Mouse (Mus musculus): Measurements from ENCODE around the gene Cacna1d. TPM values are rescaled to one million over a fixed set of nuclear protein-coding genes. Genes with fewer than 3 reads are reported as not detected.

Gene Cacna1d
- polyA plus RNA-seq, 1 experiment from 2014 or later = 2.6 TPM

DNA sequence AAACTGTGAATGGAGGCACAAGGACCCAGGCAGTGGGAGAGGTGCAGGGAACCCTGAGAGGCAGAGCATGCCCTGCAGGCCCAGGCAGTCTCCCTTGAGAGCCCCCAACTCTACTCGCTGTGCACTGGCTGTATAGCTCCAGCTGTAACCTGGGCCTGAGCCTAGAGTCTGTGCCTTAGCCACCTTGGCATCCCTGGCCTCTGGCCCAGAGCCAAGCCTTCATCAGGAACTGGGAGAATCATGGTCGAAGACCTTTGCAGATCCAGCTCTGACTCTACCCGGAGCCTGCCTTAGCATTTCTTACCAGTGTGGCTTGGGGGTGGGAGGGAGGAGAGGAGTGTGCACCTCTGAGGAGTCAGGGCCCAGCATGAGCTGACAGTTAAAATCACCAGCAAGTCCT lies 322.4 kb downstream of the Cacna1d start:
- no peaks in the 10 kb centered on the region for H3K27me3 ChIP-seq (replicated peaks; ENCODE audit: control insufficient read depth, insufficient read depth, low read length)
- H3K4me2 ChIP-seq (ENCODE audit: low read depth, low read length) = no peak overlapping the region
- 62% methylated on average over 3 of the region's 3 CpGs for WGBS
- H3K4me3 ChIP-seq (ENCODE audit: low read length) = no peak overlapping the region
- no peak for ATAC-seq
- H3K9ac ChIP-seq (ENCODE audit: low read depth, low read length) = no peak overlapping the region
- H3K36me3 ChIP-seq (ENCODE audit: control insufficient read depth, insufficient read depth, low read length) = no peaks in the 10 kb centered on the region
- no peaks in the 10 kb centered on the region for H3K4me1 ChIP-seq (ENCODE audit: control insufficient read depth, insufficient read depth, low read length)
- no peaks in the 10 kb centered on the region for H3K9me3 ChIP-seq (ENCODE audit: control insufficient read depth, low read length)
- H3K27ac ChIP-seq (ENCODE audit: low read length) = no peak overlapping the region

- WGBS = 66% methylated on average over 3 of the region's 3 CpGs
- no peaks in the 10 kb centered on the region for H3K27me3 ChIP-seq (replicated peaks; ENCODE audit: control insufficient read depth, insufficient read depth, low read length)
Measured at GRCm38 (mm10) chr14:30168387-30168786, 322.9 kb downstream of the Cacna1d start.

DNA sequence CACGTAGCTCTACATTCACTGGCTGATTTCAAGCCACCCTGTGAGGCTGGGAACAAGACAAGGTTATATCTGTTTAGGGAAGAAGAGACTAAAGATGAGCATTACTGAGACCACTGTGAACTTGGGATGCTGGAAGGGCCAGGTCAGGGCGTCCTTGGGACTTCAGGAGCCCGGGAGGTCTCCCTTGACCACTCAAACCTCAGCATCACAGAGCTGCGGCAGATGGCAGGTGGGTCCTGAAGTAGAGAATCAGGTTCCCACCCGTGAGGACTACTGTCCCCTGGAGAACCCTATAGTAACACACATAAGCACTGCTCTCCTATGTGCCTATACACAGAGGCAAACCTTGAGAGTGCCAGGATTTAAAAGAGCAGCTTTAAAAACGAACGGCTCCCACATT lies 323.6 kb downstream of the Cacna1d start:
- Histone ChIP-seq H3K36me3 (ENCODE audit: control insufficient read depth, insufficient read depth, low read length) (no peaks in the 10 kb centered on the region), H3K9me3 (ENCODE audit: control insufficient read depth, low read length) (no peaks in the 10 kb centered on the region), H3K9ac (ENCODE audit: low read depth, low read length) (no peak overlapping the region), H3K4me2 (ENCODE audit: low read depth, low read length) (no peak overlapping the region), H3K4me1 (ENCODE audit: control insufficient read depth, insufficient read depth, low read length) (no peaks in the 10 kb centered on the region), H3K27me3 (replicated peaks; ENCODE audit: control insufficient read depth, insufficient read depth, low read length) (no peaks in the 10 kb centered on the region), H3K4me3 (ENCODE audit: low read length) (no peak overlapping the region), H3K27ac (ENCODE audit: low read length) (no peak overlapping the region)
- ATAC-seq = no peak
- WGBS = 86% methylated on average over 7 of the region's 7 CpGs

More at GRCm38 (mm10) chr14:30168387-30168786, 322.9 kb downstream of the Cacna1d start:
- H3K4me3 ChIP-seq (ENCODE audit: low read length) = no peak overlapping the region
- H3K36me3 ChIP-seq (ENCODE audit: control insufficient read depth, insufficient read depth, low read length) = no peaks in the 10 kb centered on the region
- no peaks in the 10 kb centered on the region for H3K4me1 ChIP-seq (ENCODE audit: control insufficient read depth, insufficient read depth, low read length)
- ATAC-seq = no peak
- H3K9ac ChIP-seq (ENCODE audit: low read depth, low read length) = no peak overlapping the region
- H3K9me3 ChIP-seq (ENCODE audit: control insufficient read depth, low read length) = no peaks in the 10 kb centered on the region
- H3K4me2 ChIP-seq (ENCODE audit: low read depth, low read length) = no peak overlapping the region
- H3K27ac ChIP-seq (ENCODE audit: low read length) = no peak overlapping the region

DNA sequence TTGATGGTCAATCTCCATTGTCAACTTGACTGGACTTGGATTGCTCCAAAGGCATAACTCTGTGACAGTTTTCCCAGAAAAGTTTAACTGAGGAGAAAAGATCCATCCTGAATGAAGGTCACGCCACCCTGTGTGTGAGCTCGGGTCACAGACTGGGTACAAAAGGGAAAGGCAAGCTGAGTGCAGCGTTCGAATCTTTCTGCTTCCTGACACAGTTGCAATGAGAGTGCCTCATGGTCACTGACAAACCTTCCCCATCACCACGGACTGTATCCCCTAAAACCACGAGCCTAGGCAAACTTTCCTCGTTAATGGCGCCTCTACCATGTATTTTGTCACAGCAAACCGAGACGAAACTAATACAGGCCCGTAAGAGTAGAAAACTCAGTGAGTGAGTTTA lies 325.2 kb downstream of the Cacna1d start:
- Histone ChIP-seq H3K27ac (ENCODE audit: low read length) (no peak overlapping the region), H3K4me3 (ENCODE audit: low read length) (no peak overlapping the region), H3K27me3 (replicated peaks; ENCODE audit: control insufficient read depth, insufficient read depth, low read length) (no peaks in the 10 kb centered on the region), H3K9me3 (ENCODE audit: control insufficient read depth, low read length) (no peaks in the 10 kb centered on the region), H3K9ac (ENCODE audit: low read depth, low read length) (no peak overlapping the region), H3K36me3 (ENCODE audit: control insufficient read depth, insufficient read depth, low read length) (no peaks in the 10 kb centered on the region), H3K4me2 (ENCODE audit: low read depth, low read length) (no peak overlapping the region), H3K4me1 (ENCODE audit: control insufficient read depth, insufficient read depth, low read length) (no peaks in the 10 kb centered on the region)
- no peak for ATAC-seq
- WGBS = 85% methylated on average over 11 of the region's 11 CpGs

- ATAC-seq = no peak
Measured at GRCm38 (mm10) chr14:30163733-30164708, 327.2 kb downstream of the Cacna1d start.

GRCm38 (mm10) chr14:30147774-30148173 lies 343.5 kb downstream of the Cacna1d start:
- no peaks in the 10 kb centered on the region for H3K4me1 ChIP-seq (ENCODE audit: control insufficient read depth, insufficient read depth, low read length)
- no peak overlapping the region for H3K27ac ChIP-seq (ENCODE audit: low read length)
- no peak overlapping the region for H3K4me2 ChIP-seq (ENCODE audit: low read depth, low read length)
- no peak overlapping the region for H3K9ac ChIP-seq (ENCODE audit: low read depth, low read length)
- ATAC-seq = no peak
- WGBS = 56% methylated on average over 7 of the region's 7 CpGs
- no peaks in the 10 kb centered on the region for H3K36me3 ChIP-seq (ENCODE audit: control insufficient read depth, insufficient read depth, low read length)
- H3K9me3 ChIP-seq (ENCODE audit: control insufficient read depth, low read length) = no peaks in the 10 kb centered on the region
- no peaks in the 10 kb centered on the region for H3K27me3 ChIP-seq (replicated peaks; ENCODE audit: control insufficient read depth, insufficient read depth, low read length)
- H3K4me3 ChIP-seq (ENCODE audit: low read length) = no peak overlapping the region

More at GRCm38 (mm10) chr14:30163733-30164708, 327.2 kb downstream of the Cacna1d start:
- H3K36me3 ChIP-seq (ENCODE audit: control insufficient read depth, insufficient read depth, low read length) = no peaks in the 10 kb centered on the region
- H3K4me3 ChIP-seq (ENCODE audit: low read length) = no peak overlapping the region
- H3K9me3 ChIP-seq (ENCODE audit: control insufficient read depth, low read length) = no peaks in the 10 kb centered on the region
- no peaks in the 10 kb centered on the region for H3K4me1 ChIP-seq (ENCODE audit: control insufficient read depth, insufficient read depth, low read length)
- H3K27ac ChIP-seq (ENCODE audit: low read length) = no peak overlapping the region
- no peak overlapping the region for H3K9ac ChIP-seq (ENCODE audit: low read depth, low read length)
- no peak overlapping the region for H3K4me2 ChIP-seq (ENCODE audit: low read depth, low read length)
- no peaks in the 10 kb centered on the region for H3K27me3 ChIP-seq (replicated peaks; ENCODE audit: control insufficient read depth, insufficient read depth, low read length)
- 76% methylated on average over 20 of the region's 20 CpGs for WGBS

- H3K4me1 ChIP-seq (ENCODE audit: control insufficient read depth, insufficient read depth, low read length) = peaks cover 2% of the 10 kb centered on the region; the same call in 1 of the 2 replicates
- ATAC-seq = no peak
- WGBS = 53% methylated on average over 11 of the region's 11 CpGs
Measured at GRCm38 (mm10) chr14:30138379-30138964, 352.8 kb downstream of the Cacna1d start.

DNA sequence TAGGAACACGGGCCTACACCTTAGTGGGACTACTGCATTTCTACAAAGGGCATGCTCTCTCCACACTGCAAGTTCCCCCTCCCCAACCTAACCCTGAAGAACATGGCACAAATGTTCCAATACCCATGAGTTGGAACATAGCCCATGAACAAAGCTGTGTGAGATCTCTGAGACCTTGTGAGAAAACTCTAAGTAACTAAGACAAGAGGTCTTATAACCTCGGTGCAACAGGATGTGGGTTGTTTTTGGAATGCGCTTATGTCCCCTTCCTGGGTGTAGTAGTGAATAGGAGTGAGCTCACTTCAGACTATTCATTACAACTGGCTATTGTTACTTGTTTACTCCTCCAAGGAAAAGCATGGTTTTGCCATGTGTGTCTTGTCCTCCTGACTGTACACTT lies 353.3 kb downstream of the Cacna1d start:
- WGBS = 68% methylated on average over 3 of the region's 3 CpGs
- H3K36me3 ChIP-seq (ENCODE audit: control insufficient read depth, insufficient read depth, low read length) = no peaks in the 10 kb centered on the region
- H3K27me3 ChIP-seq (replicated peaks; ENCODE audit: control insufficient read depth, insufficient read depth, low read length) = no peaks in the 10 kb centered on the region
- peaks cover 2% of the 10 kb centered on the region; the same call in 1 of the 2 replicates for H3K4me1 ChIP-seq (ENCODE audit: control insufficient read depth, insufficient read depth, low read length)
- H3K27ac ChIP-seq (ENCODE audit: low read length) = no peak overlapping the region
- H3K9me3 ChIP-seq (ENCODE audit: control insufficient read depth, low read length) = no peaks in the 10 kb centered on the region
- ATAC-seq = no peak
- H3K9ac ChIP-seq (ENCODE audit: low read depth, low read length) = no peak overlapping the region
- H3K4me2 ChIP-seq (ENCODE audit: low read depth, low read length) = no peak overlapping the region
- no peak overlapping the region for H3K4me3 ChIP-seq (ENCODE audit: low read length)

More at GRCm38 (mm10) chr14:30138379-30138964, 352.8 kb downstream of the Cacna1d start:
- no peak overlapping the region for H3K27ac ChIP-seq (ENCODE audit: low read length)
- H3K9me3 ChIP-seq (ENCODE audit: control insufficient read depth, low read length) = no peaks in the 10 kb centered on the region
- no peak overlapping the region for H3K4me3 ChIP-seq (ENCODE audit: low read length)
- H3K27me3 ChIP-seq (replicated peaks; ENCODE audit: control insufficient read depth, insufficient read depth, low read length) = no peaks in the 10 kb centered on the region
- H3K9ac ChIP-seq (ENCODE audit: low read depth, low read length) = no peak overlapping the region
- H3K4me2 ChIP-seq (ENCODE audit: low read depth, low read length) = no peak overlapping the region
- no peaks in the 10 kb centered on the region for H3K36me3 ChIP-seq (ENCODE audit: control insufficient read depth, insufficient read depth, low read length)

- H3K4me1 ChIP-seq (ENCODE audit: control insufficient read depth, insufficient read depth, low read length) = peaks cover 2% of the 10 kb centered on the region; the same call in 1 of the 2 replicates
- no peak overlapping the region for H3K27ac ChIP-seq (ENCODE audit: low read length)
- H3K36me3 ChIP-seq (ENCODE audit: control insufficient read depth, insufficient read depth, low read length) = no peaks in the 10 kb centered on the region
- H3K9ac ChIP-seq (ENCODE audit: low read depth, low read length) = no peak overlapping the region
- ATAC-seq = peak; percentile 82
- 10% methylated on average over 8 of the region's 8 CpGs for WGBS
- H3K4me3 ChIP-seq (ENCODE audit: low read length) = no peak overlapping the region
- no peak overlapping the region for H3K4me2 ChIP-seq (ENCODE audit: low read depth, low read length)
- no peaks in the 10 kb centered on the region for H3K9me3 ChIP-seq (ENCODE audit: control insufficient read depth, low read length)
- H3K27me3 ChIP-seq (replicated peaks; ENCODE audit: control insufficient read depth, insufficient read depth, low read length) = no peaks in the 10 kb centered on the region
Measured at GRCm38 (mm10) chr14:30136965-30137364, 354.3 kb downstream of the Cacna1d start.
